Mouse (Mus musculus): ENCODE data around the gene Derl2. TPM values are rescaled to one million over a fixed set of nuclear protein-coding genes. Genes with fewer than 3 reads are reported as not detected.

The Derl2 gene
- polyA plus RNA-seq, 1 experiment from 2014 or later: 42.0 TPM

GRCm38 (mm10) chr11:71001167-71001566, 18.5 kb downstream of the Derl2 start:
- Histone ChIP-seq H3K4me2 (no peak overlapping the region), H3K9me3 (ENCODE audit: control insufficient read depth, low read length) (no peaks in the 10 kb centered on the region), H3K36me3 (ENCODE audit: control insufficient read depth, insufficient read depth, low read length) (peaks cover 10% of the 10 kb centered on the region; the same call in 1 of the 2 replicates), H3K27me3 (ENCODE audit: control insufficient read depth, insufficient read depth, low read length) (no peaks in the 10 kb centered on the region), H3K27ac (ENCODE audit: low read depth, low read length) (no peak overlapping the region), H3K4me3 (ENCODE audit: low read depth, low read length) (no peak overlapping the region), H3K9ac (ENCODE audit: low read length) (no peak overlapping the region), H3K4me1 (ENCODE audit: control insufficient read depth, insufficient read depth, low read length) (peaks cover 14% of the 10 kb centered on the region)
- no peak for DNase-seq (ENCODE audit: low spot score, missing footprints)
- WGBS: 91% methylated on average over 4 of the region's 4 CpGs
- no peak for ATAC-seq (ENCODE audit: low FRiP score)

- no peaks in the 10 kb centered on the region for H3K9me3 ChIP-seq (ENCODE audit: control insufficient read depth, low read length)
- peaks cover 8% of the 10 kb centered on the region for H3K4me1 ChIP-seq (ENCODE audit: control insufficient read depth, insufficient read depth, low read length)
- no peaks in the 10 kb centered on the region for H3K27me3 ChIP-seq (ENCODE audit: control insufficient read depth, insufficient read depth, low read length)
- H3K4me2 ChIP-seq: peak within 1 kb of the TSS; percentile 67
- no peak within 1 kb of the TSS for H3K27ac ChIP-seq (ENCODE audit: low read depth, low read length)
- peak within 1 kb of the TSS; percentile 99 for H3K4me3 ChIP-seq (ENCODE audit: low read depth, low read length)
- peak within 1 kb of the TSS; percentile 90 for H3K9ac ChIP-seq (ENCODE audit: low read length)
- peaks cover 32% of the 10 kb centered on the region for H3K36me3 ChIP-seq (ENCODE audit: control insufficient read depth, insufficient read depth, low read length)
- ATAC-seq (ENCODE audit: low FRiP score): peak; percentile 97
- WGBS: under 1% methylated on average over 62 of the region's 64 CpGs
- peak; percentile 100 for DNase-seq (ENCODE audit: low spot score, missing footprints)
Measured at GRCm38 (mm10) chr11:70982557-70983228, 36.9 kb downstream of the Derl2 start, which contains the start of gene C1qbp. C1qbp (minus strand) TSS chr11:70983026.

DNA sequence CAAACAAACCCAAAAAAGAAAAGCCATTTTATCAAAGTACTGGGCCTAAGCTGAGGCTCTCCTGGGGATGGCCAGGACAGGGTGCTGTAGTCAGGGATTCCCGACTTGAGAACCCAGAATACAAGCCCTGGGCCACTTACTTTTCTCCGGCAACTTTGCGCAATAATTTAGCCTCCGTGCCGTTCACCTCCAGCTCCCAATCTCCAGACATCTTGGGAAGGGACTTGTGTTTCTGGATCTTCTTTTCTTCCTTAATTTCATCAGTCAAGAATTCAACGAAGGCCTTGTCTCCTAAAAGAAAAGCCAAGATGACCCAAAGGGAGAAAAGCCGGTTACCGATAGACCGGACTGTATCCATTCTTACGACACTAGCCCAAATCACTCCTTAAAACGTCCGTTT, 37.6 kb downstream of the Derl2 start:
- Histone ChIP-seq H3K9ac (ENCODE audit: low read length) (peak overlapping the region; percentile 90), H3K36me3 (ENCODE audit: control insufficient read depth, insufficient read depth, low read length) (peaks cover 38% of the 10 kb centered on the region), H3K9me3 (ENCODE audit: control insufficient read depth, low read length) (no peaks in the 10 kb centered on the region), H3K4me1 (ENCODE audit: control insufficient read depth, insufficient read depth, low read length) (peaks cover 8% of the 10 kb centered on the region), H3K27ac (ENCODE audit: low read depth, low read length) (no peak overlapping the region), H3K4me2 (peak overlapping the region; percentile 67), H3K27me3 (ENCODE audit: control insufficient read depth, insufficient read depth, low read length) (no peaks in the 10 kb centered on the region), H3K4me3 (ENCODE audit: low read depth, low read length) (peak overlapping the region; percentile 99)
- 13% methylated on average over 12 of the region's 12 CpGs for WGBS
- ATAC-seq (ENCODE audit: low FRiP score) (no peak), DNase-seq (ENCODE audit: low spot score, missing footprints) (peak; percentile 85)

DNA sequence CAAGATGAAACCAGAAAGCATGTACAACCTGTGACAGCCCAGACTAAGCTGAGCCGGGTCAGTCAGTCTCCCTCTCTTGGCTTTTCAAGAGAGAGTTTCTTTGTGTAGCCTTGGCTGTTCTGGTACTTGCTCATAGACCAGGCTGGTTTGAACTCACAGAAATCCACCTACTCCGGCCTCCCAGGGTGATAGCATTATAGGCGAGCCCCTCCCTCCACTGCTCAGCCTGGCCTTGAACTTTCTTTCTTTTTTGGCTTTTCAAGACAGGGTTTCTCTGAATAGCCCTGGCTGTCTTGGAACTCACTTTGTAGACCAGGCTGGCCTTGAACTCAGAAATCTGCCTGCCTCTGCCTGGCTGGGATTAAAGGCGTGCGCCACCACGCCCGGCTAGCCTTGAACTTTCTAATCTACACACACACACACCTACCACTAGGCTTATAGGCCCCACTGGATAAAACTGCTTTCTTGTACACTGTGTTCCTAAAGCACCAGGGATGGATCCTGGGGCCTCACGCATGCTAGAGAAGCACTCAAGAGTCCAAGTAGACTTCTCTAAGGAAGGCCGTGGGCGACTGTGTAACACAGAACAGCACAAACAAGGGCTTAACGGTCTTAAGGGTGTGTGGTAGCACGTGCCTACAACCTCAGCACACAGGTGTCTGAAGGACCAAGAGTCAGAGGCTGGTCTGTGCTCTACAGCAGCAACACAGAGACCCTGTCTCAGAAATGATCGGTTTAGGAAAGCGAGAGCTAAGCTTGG, 38.7 kb downstream of the Derl2 start:
- 93% methylated on average over 14 of the region's 14 CpGs for WGBS
- peaks cover 33% of the 10 kb centered on the region for H3K36me3 ChIP-seq (ENCODE audit: control insufficient read depth, insufficient read depth, low read length)
- no peak overlapping the region for H3K9ac ChIP-seq (ENCODE audit: low read length)
- no peak overlapping the region for H3K27ac ChIP-seq (ENCODE audit: low read depth, low read length)
- H3K4me2 ChIP-seq: peak overlapping the region; percentile 67; the same call in 1 of the 2 replicates
- no peaks in the 10 kb centered on the region for H3K27me3 ChIP-seq (ENCODE audit: control insufficient read depth, insufficient read depth, low read length)
- H3K4me1 ChIP-seq (ENCODE audit: control insufficient read depth, insufficient read depth, low read length): peaks cover 8% of the 10 kb centered on the region
- DNase-seq (ENCODE audit: low spot score, missing footprints): peak; percentile 80
- ATAC-seq (ENCODE audit: low FRiP score): no peak
- H3K4me3 ChIP-seq (ENCODE audit: low read depth, low read length): no peak overlapping the region
- H3K9me3 ChIP-seq (ENCODE audit: control insufficient read depth, low read length): no peaks in the 10 kb centered on the region

- peaks cover 27% of the 10 kb centered on the region for H3K36me3 ChIP-seq (ENCODE audit: control insufficient read depth, insufficient read depth, low read length)
Measured at GRCm38 (mm10) chr11:70980232-70980631, 39.4 kb downstream of the Derl2 start.

DNA sequence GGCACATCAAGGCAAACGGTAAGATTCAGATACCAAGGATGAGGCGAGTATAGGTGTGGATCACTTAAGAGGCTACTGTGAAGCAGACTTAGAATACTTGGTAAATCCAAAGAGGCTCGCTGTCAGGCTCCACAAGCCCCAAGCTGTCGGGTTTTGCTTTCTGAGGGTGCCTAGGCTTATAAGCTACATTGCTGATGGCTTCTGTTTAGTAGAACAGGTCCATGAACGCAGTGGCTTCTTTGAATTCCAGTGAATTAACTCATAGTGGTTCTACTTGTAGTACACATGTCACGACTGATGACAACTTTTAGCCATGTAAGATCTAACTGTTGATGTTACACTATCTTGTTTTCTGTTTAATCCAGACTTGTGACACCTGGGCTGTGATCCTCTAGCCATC, 42.3 kb downstream of the Derl2 start:
- DNase-seq (ENCODE audit: low spot score, missing footprints) (no peak), ATAC-seq (ENCODE audit: low FRiP score) (no peak)
- no peak overlapping the region for H3K9ac ChIP-seq (ENCODE audit: low read length)
- WGBS: 88% methylated on average over 6 of the region's 6 CpGs
- no peaks in the 10 kb centered on the region for H3K9me3 ChIP-seq (ENCODE audit: control insufficient read depth, low read length)
- no peak overlapping the region for H3K4me3 ChIP-seq (ENCODE audit: low read depth, low read length)
- H3K4me2 ChIP-seq: no peak overlapping the region
- peaks cover 32% of the 10 kb centered on the region for H3K36me3 ChIP-seq (ENCODE audit: control insufficient read depth, insufficient read depth, low read length)
- H3K27me3 ChIP-seq (ENCODE audit: control insufficient read depth, insufficient read depth, low read length): no peaks in the 10 kb centered on the region
- H3K27ac ChIP-seq (ENCODE audit: low read depth, low read length): no peak overlapping the region
- peaks cover 8% of the 10 kb centered on the region for H3K4me1 ChIP-seq (ENCODE audit: control insufficient read depth, insufficient read depth, low read length)

More at GRCm38 (mm10) chr11:70980232-70980631, 39.4 kb downstream of the Derl2 start:
- DNase-seq (ENCODE audit: low spot score, missing footprints): no peak
- no peak overlapping the region for H3K27ac ChIP-seq (ENCODE audit: low read depth, low read length)
- H3K4me1 ChIP-seq (ENCODE audit: control insufficient read depth, insufficient read depth, low read length): peaks cover 8% of the 10 kb centered on the region
- H3K9ac ChIP-seq (ENCODE audit: low read length): no peak overlapping the region
- H3K4me3 ChIP-seq (ENCODE audit: low read depth, low read length): no peak overlapping the region
- ATAC-seq (ENCODE audit: low FRiP score): no peak
- H3K27me3 ChIP-seq (ENCODE audit: control insufficient read depth, insufficient read depth, low read length): no peaks in the 10 kb centered on the region
- 90% methylated on average over 6 of the region's 6 CpGs for WGBS
- H3K4me2 ChIP-seq: no peak overlapping the region
- H3K9me3 ChIP-seq (ENCODE audit: control insufficient read depth, low read length): no peaks in the 10 kb centered on the region

DNA sequence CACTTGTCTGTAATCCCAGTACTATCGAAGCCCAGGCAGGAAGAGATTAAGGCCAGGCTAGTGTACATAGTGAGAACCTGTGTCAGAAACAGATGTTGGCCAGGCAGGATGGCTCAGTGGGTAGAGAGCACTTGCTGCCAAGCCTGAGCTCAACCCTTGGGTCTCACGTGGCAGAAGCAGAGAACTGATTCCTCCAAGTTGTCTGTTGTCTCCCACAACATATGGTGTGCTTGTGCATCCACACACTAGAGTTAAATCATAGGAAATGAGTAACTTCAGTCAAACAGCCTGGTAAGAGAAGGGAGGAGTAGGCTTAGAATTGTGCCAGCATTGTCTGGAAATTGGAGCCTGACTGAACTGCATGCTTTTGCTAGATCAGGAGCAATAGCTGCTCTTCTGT, 44.4 kb downstream of the Derl2 start:
- H3K9me3 ChIP-seq (ENCODE audit: control insufficient read depth, low read length): no peaks in the 10 kb centered on the region
- no peak overlapping the region for H3K4me2 ChIP-seq
- ATAC-seq (ENCODE audit: low FRiP score): no peak
- peaks cover 25% of the 10 kb centered on the region for H3K36me3 ChIP-seq (ENCODE audit: control insufficient read depth, insufficient read depth, low read length)
- WGBS: 74% methylated on average over 2 of the region's 2 CpGs
- H3K9ac ChIP-seq (ENCODE audit: low read length): no peak overlapping the region
- H3K27me3 ChIP-seq (ENCODE audit: control insufficient read depth, insufficient read depth, low read length): no peaks in the 10 kb centered on the region
- H3K4me1 ChIP-seq (ENCODE audit: control insufficient read depth, insufficient read depth, low read length): no peaks in the 10 kb centered on the region
- no peak for DNase-seq (ENCODE audit: low spot score, missing footprints)
- no peak overlapping the region for H3K27ac ChIP-seq (ENCODE audit: low read depth, low read length)
- H3K4me3 ChIP-seq (ENCODE audit: low read depth, low read length): no peak overlapping the region

DNA sequence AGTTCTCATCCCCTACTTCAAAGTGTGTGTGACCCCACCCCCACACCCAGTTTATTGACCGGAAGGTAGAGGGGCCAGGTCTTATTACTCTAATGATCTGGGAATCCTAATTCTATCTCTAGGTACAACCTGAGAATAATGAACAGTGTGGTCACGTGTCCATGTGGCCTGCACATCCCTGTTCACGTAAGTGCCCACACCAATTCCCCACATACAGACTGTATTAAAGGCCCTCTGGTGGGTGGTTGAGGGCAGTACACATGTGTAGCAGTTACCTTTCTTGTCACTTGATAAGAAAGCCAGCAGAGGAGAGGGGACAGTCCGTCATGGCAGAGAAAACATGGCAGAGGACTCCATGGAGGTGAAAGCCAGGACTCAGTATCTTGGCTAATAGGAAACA, 45.7 kb downstream of the Derl2 start:
- no peak overlapping the region for H3K4me3 ChIP-seq (ENCODE audit: low read depth, low read length)
- 84% methylated on average over 4 of the region's 4 CpGs for WGBS
- H3K27me3 ChIP-seq (ENCODE audit: control insufficient read depth, insufficient read depth, low read length): no peaks in the 10 kb centered on the region
- H3K9me3 ChIP-seq (ENCODE audit: control insufficient read depth, low read length): no peaks in the 10 kb centered on the region
- no peak overlapping the region for H3K4me2 ChIP-seq
- DNase-seq (ENCODE audit: low spot score, missing footprints): no peak
- H3K27ac ChIP-seq (ENCODE audit: low read depth, low read length): no peak overlapping the region
- no peak for ATAC-seq (ENCODE audit: low FRiP score)
- no peaks in the 10 kb centered on the region for H3K4me1 ChIP-seq (ENCODE audit: control insufficient read depth, insufficient read depth, low read length)
- H3K9ac ChIP-seq (ENCODE audit: low read length): no peak overlapping the region
- peaks cover 25% of the 10 kb centered on the region for H3K36me3 ChIP-seq (ENCODE audit: control insufficient read depth, insufficient read depth, low read length)

DNA sequence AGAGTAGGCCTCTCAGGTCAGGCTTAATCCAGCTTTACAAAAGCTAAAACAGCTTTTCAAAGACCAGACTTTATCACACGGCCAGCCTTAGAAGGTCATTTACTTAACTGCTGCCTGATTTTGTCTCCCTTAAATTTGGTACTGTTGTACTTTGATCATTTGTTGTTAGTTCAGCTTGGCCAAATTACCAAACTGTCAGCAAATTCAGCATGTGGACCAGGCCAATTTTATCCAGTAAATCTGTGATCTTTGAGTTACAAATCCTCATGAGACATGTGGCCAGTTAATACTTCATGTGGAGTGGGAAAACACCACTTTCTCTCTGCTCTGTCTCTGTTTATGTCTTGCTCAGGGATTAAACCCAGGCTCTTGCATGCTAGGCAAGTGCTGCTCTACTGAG, 47.1 kb downstream of the Derl2 start:
- peaks cover 13% of the 10 kb centered on the region for H3K36me3 ChIP-seq (ENCODE audit: control insufficient read depth, insufficient read depth, low read length)
- no peak for ATAC-seq (ENCODE audit: low FRiP score)

More for the DNA sequence above, 47.1 kb downstream of the Derl2 start:
- Histone ChIP-seq H3K4me1 (ENCODE audit: control insufficient read depth, insufficient read depth, low read length) (peaks cover 10% of the 10 kb centered on the region), H3K4me3 (ENCODE audit: low read depth, low read length) (no peak overlapping the region), H3K27me3 (ENCODE audit: control insufficient read depth, insufficient read depth, low read length) (no peaks in the 10 kb centered on the region), H3K9ac (ENCODE audit: low read length) (no peak overlapping the region), H3K9me3 (ENCODE audit: control insufficient read depth, low read length) (no peaks in the 10 kb centered on the region), H3K4me2 (no peak overlapping the region), H3K27ac (ENCODE audit: low read depth, low read length) (no peak overlapping the region)
- DNase-seq (ENCODE audit: low spot score, missing footprints): no peak
- 65% methylated on average over 1 of the region's 1 CpGs for WGBS
